Mouse (Mus musculus): ENCODE results near the gene Serpinf1. TPM values are rescaled to one million over a fixed set of nuclear protein-coding genes. Genes with fewer than 3 reads are reported as not detected.
"Not testable (repeated sequence)": the region's sequence is repeated elsewhere in the genome, so short reads cannot be mapped to it uniquely, and the experiment has no call there.

Serpinf1 gene
- polyA plus RNA-seq, 1 experiment from 2014 or later: 53.6 TPM

- H3K27ac ChIP-seq (ENCODE audit: low read depth, low read length): no peak overlapping the region
- no peak overlapping the region for H3K4me3 ChIP-seq (ENCODE audit: low read depth, low read length)
- H3K4me2 ChIP-seq (ENCODE audit: low read depth, low read length, severe bottlenecking): no peak overlapping the region
- ATAC-seq (replicated peaks; ENCODE audit: low FRiP score) (no peak), DNase-seq (ENCODE audit: low spot score) (no peak)
- no peaks in the 10 kb centered on the region for H3K27me3 ChIP-seq (ENCODE audit: control insufficient read depth, insufficient read depth, low read length)
- no peaks in the 10 kb centered on the region for H3K36me3 ChIP-seq (ENCODE audit: control insufficient read depth, insufficient read depth, low read length)
- H3K9me3 ChIP-seq (ENCODE audit: control insufficient read depth, low read length): no peaks in the 10 kb centered on the region
- no peak overlapping the region for H3K9ac ChIP-seq (ENCODE audit: low read length)
- WGBS: 69% methylated on average over 4 of the region's 4 CpGs
- H3K4me1 ChIP-seq (replicated peaks; ENCODE audit: control insufficient read depth, insufficient read depth, low read length): no peaks in the 10 kb centered on the region
Observed at GRCm38 (mm10) chr11:75406104-75406503, 16.4 kb downstream of the Serpinf1 start.

- H3K36me3 ChIP-seq (ENCODE audit: control insufficient read depth, insufficient read depth, low read length): no peaks in the 10 kb centered on the region
- ATAC-seq (replicated peaks; ENCODE audit: low FRiP score): no peak
- H3K9me3 ChIP-seq (ENCODE audit: control insufficient read depth, low read length): no peaks in the 10 kb centered on the region
- H3K4me2 ChIP-seq (ENCODE audit: low read depth, low read length, severe bottlenecking): no peak overlapping the region
- no peaks in the 10 kb centered on the region for H3K4me1 ChIP-seq (replicated peaks; ENCODE audit: control insufficient read depth, insufficient read depth, low read length)
- no peak overlapping the region for H3K9ac ChIP-seq (ENCODE audit: low read length)
- H3K27ac ChIP-seq (ENCODE audit: low read depth, low read length): no peak overlapping the region
- H3K27me3 ChIP-seq (ENCODE audit: control insufficient read depth, insufficient read depth, low read length): no peaks in the 10 kb centered on the region
- DNase-seq (ENCODE audit: low spot score): no peak
- no peak overlapping the region for H3K4me3 ChIP-seq (ENCODE audit: low read depth, low read length)
- 92% methylated on average over 6 of the region's 6 CpGs for WGBS
Observed at GRCm38 (mm10) chr11:75404801-75405200, 17.7 kb downstream of the Serpinf1 start.

GRCm38 (mm10) chr11:75403301-75404052 is 19.0 kb downstream of the Serpinf1 start:
- Histone ChIP-seq H3K27ac (ENCODE audit: low read depth, low read length) (no peak overlapping the region), H3K27me3 (ENCODE audit: control insufficient read depth, insufficient read depth, low read length) (no peaks in the 10 kb centered on the region), H3K4me1 (replicated peaks; ENCODE audit: control insufficient read depth, insufficient read depth, low read length) (no peaks in the 10 kb centered on the region), H3K36me3 (ENCODE audit: control insufficient read depth, insufficient read depth, low read length) (no peaks in the 10 kb centered on the region), H3K9me3 (ENCODE audit: control insufficient read depth, low read length) (no peaks in the 10 kb centered on the region), H3K4me3 (ENCODE audit: low read depth, low read length) (no peak overlapping the region), H3K9ac (ENCODE audit: low read length) (no peak overlapping the region), H3K4me2 (ENCODE audit: low read depth, low read length, severe bottlenecking) (no peak overlapping the region)
- WGBS: 78% methylated on average over 6 of the region's 6 CpGs
- DNase-seq (ENCODE audit: low spot score) (no peak), ATAC-seq (replicated peaks; ENCODE audit: low FRiP score) (no peak)

- H3K27me3 ChIP-seq (ENCODE audit: control insufficient read depth, insufficient read depth, low read length): no peaks in the 10 kb centered on the region
- DNase-seq (ENCODE audit: low spot score) (no peak), ATAC-seq (replicated peaks; ENCODE audit: low FRiP score) (no peak)
- no peaks in the 10 kb centered on the region for H3K4me1 ChIP-seq (replicated peaks; ENCODE audit: control insufficient read depth, insufficient read depth, low read length)
- no peak overlapping the region for H3K9ac ChIP-seq (ENCODE audit: low read length)
- 74% methylated on average over 5 of the region's 5 CpGs for WGBS
- H3K27ac ChIP-seq (ENCODE audit: low read depth, low read length): no peak overlapping the region
- H3K4me3 ChIP-seq (ENCODE audit: low read depth, low read length): no peak overlapping the region
- no peak overlapping the region for H3K4me2 ChIP-seq (ENCODE audit: low read depth, low read length, severe bottlenecking)
- H3K9me3 ChIP-seq (ENCODE audit: control insufficient read depth, low read length): no peaks in the 10 kb centered on the region
- no peaks in the 10 kb centered on the region for H3K36me3 ChIP-seq (ENCODE audit: control insufficient read depth, insufficient read depth, low read length)
Observed at GRCm38 (mm10) chr11:75402271-75402690, 20.2 kb downstream of the Serpinf1 start.

- H3K4me3 ChIP-seq (ENCODE audit: low read depth, low read length): no peak overlapping the region
- H3K9ac ChIP-seq (ENCODE audit: low read length): no peak overlapping the region
- H3K27ac ChIP-seq (ENCODE audit: low read depth, low read length): no peak overlapping the region
- no peaks in the 10 kb centered on the region for H3K4me1 ChIP-seq (replicated peaks; ENCODE audit: control insufficient read depth, insufficient read depth, low read length)
- no peak for ATAC-seq (replicated peaks; ENCODE audit: low FRiP score)
- H3K9me3 ChIP-seq (ENCODE audit: control insufficient read depth, low read length): no peaks in the 10 kb centered on the region
- no peak overlapping the region for H3K4me2 ChIP-seq (ENCODE audit: low read depth, low read length, severe bottlenecking)
- no peak for DNase-seq (ENCODE audit: low spot score)
- H3K36me3 ChIP-seq (ENCODE audit: control insufficient read depth, insufficient read depth, low read length): no peaks in the 10 kb centered on the region
- 71% methylated on average over 9 of the region's 9 CpGs for WGBS
- H3K27me3 ChIP-seq (ENCODE audit: control insufficient read depth, insufficient read depth, low read length): no peaks in the 10 kb centered on the region
Observed at GRCm38 (mm10) chr11:75400099-75400498, 22.4 kb downstream of the Serpinf1 start.

- Histone ChIP-seq H3K27ac (ENCODE audit: low read depth, low read length) (no peak overlapping the region), H3K4me3 (ENCODE audit: low read depth, low read length) (no peak overlapping the region), H3K9me3 (ENCODE audit: control insufficient read depth, low read length) (no peaks in the 10 kb centered on the region), H3K4me1 (replicated peaks; ENCODE audit: control insufficient read depth, insufficient read depth, low read length) (no peaks in the 10 kb centered on the region), H3K36me3 (ENCODE audit: control insufficient read depth, insufficient read depth, low read length) (no peaks in the 10 kb centered on the region), H3K4me2 (ENCODE audit: low read depth, low read length, severe bottlenecking) (no peak overlapping the region), H3K27me3 (ENCODE audit: control insufficient read depth, insufficient read depth, low read length) (no peaks in the 10 kb centered on the region), H3K9ac (ENCODE audit: low read length) (no peak overlapping the region)
- ATAC-seq (replicated peaks; ENCODE audit: low FRiP score) (no peak), DNase-seq (ENCODE audit: low spot score) (no peak)
- WGBS: 88% methylated on average over 11 of the region's 11 CpGs
Observed at GRCm38 (mm10) chr11:75399411-75399841, 23.1 kb downstream of the Serpinf1 start.

- WGBS: 81% methylated on average over 7 of the region's 7 CpGs
- H3K4me2 ChIP-seq (ENCODE audit: low read depth, low read length, severe bottlenecking): no peak overlapping the region
- ATAC-seq (replicated peaks; ENCODE audit: low FRiP score) (no peak), DNase-seq (ENCODE audit: low spot score) (no peak)
- H3K27me3 ChIP-seq (ENCODE audit: control insufficient read depth, insufficient read depth, low read length): no peaks in the 10 kb centered on the region
- H3K4me1 ChIP-seq (replicated peaks; ENCODE audit: control insufficient read depth, insufficient read depth, low read length): no peaks in the 10 kb centered on the region
- no peaks in the 10 kb centered on the region for H3K36me3 ChIP-seq (ENCODE audit: control insufficient read depth, insufficient read depth, low read length)
- H3K9me3 ChIP-seq (ENCODE audit: control insufficient read depth, low read length): no peaks in the 10 kb centered on the region
- no peak overlapping the region for H3K9ac ChIP-seq (ENCODE audit: low read length)
- H3K4me3 ChIP-seq (ENCODE audit: low read depth, low read length): no peak overlapping the region
- no peak overlapping the region for H3K27ac ChIP-seq (ENCODE audit: low read depth, low read length)
Observed at GRCm38 (mm10) chr11:75397452-75397851, 25.0 kb downstream of the Serpinf1 start.

GRCm38 (mm10) chr11:75395611-75396010 is 26.9 kb downstream of the Serpinf1 start:
- Histone ChIP-seq H3K4me1 (replicated peaks; ENCODE audit: control insufficient read depth, insufficient read depth, low read length) (no peaks in the 10 kb centered on the region), H3K9ac (ENCODE audit: low read length) (no peak overlapping the region), H3K4me3 (ENCODE audit: low read depth, low read length) (no peak overlapping the region), H3K27ac (ENCODE audit: low read depth, low read length) (no peak overlapping the region), H3K4me2 (ENCODE audit: low read depth, low read length, severe bottlenecking) (no peak overlapping the region), H3K36me3 (ENCODE audit: control insufficient read depth, insufficient read depth, low read length) (no peaks in the 10 kb centered on the region), H3K9me3 (ENCODE audit: control insufficient read depth, low read length) (no peaks in the 10 kb centered on the region), H3K27me3 (ENCODE audit: control insufficient read depth, insufficient read depth, low read length) (no peaks in the 10 kb centered on the region)
- ATAC-seq (replicated peaks; ENCODE audit: low FRiP score) (no peak), DNase-seq (ENCODE audit: low spot score) (no peak)
- 90% methylated on average over 1 of the region's 1 CpGs for WGBS

- 56% methylated on average over 3 of the region's 3 CpGs for WGBS
- H3K4me1 ChIP-seq (replicated peaks; ENCODE audit: control insufficient read depth, insufficient read depth, low read length); ATAC-seq (replicated peaks; ENCODE audit: low FRiP score); H3K9ac ChIP-seq (ENCODE audit: low read length); H3K9me3 ChIP-seq (ENCODE audit: control insufficient read depth, low read length); H3K27me3 ChIP-seq (ENCODE audit: control insufficient read depth, insufficient read depth, low read length); H3K4me3 ChIP-seq (ENCODE audit: low read depth, low read length); H3K27ac ChIP-seq (ENCODE audit: low read depth, low read length); DNase-seq (ENCODE audit: low spot score); H3K4me2 ChIP-seq (ENCODE audit: low read depth, low read length, severe bottlenecking); H3K36me3 ChIP-seq (ENCODE audit: control insufficient read depth, insufficient read depth, low read length): not testable (repeated sequence)
Observed at GRCm38 (mm10) chr11:75383529-75383928, 39.0 kb downstream of the Serpinf1 start.

Data from forebrain, embryonic 11.5 days (tissue).